Mouse (Mus musculus): ENCODE data around the gene Dis3l2. TPM values are rescaled to one million over a fixed set of nuclear protein-coding genes. Genes with fewer than 3 reads are reported as not detected.

Gene Dis3l2
- total RNA-seq, 2 experiments from 2014 or later, result 10.7 to 11.0 TPM

- DNase-seq (ENCODE audit: low spot score), result no peak
- intact Hi-C loops (cut with DNase I), result loop anchor here (1.0 to 5.0 kb wide), 5 partner anchors 70 to 428 kb away; no protein-coding TSS in a partner anchor
Measured at GRCm38 (mm10) chr1:87041814-87042438, 338.3 kb downstream of the Dis3l2 start.

- intact Hi-C loops (cut with DNase I), result no loop called here
- no peak for DNase-seq (ENCODE audit: low spot score)
Measured at GRCm38 (mm10) chr1:87050072-87050471, 346.5 kb downstream of the Dis3l2 start.

DNA sequence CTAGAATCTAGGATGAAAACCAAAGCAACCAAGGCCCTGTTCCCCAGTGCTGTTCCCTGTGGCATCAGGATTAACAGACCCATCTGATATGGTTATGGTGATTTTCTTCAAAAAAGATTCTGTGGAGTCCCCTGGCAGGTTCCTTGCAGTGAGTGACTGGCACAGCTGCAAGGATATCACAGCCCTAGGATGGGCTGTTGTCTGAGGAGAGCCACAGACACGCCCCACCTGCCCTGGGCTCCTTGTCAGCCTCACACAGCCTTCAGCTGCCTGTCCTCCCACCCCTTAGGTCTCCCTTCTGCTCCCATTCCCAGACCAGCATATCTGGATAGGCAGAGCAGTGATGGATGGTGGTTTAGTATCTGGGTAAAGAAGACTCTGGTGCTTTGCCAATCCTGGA lies 347.1 kb downstream of the Dis3l2 start:
- intact Hi-C loops (cut with DNase I), result no loop called here
- no peak for DNase-seq (ENCODE audit: low spot score)

GRCm38 (mm10) chr1:87051369-87051768 lies 347.8 kb downstream of the Dis3l2 start:
- intact Hi-C loops (cut with DNase I), result no loop called here
- no peak for DNase-seq (ENCODE audit: low spot score)

DNA sequence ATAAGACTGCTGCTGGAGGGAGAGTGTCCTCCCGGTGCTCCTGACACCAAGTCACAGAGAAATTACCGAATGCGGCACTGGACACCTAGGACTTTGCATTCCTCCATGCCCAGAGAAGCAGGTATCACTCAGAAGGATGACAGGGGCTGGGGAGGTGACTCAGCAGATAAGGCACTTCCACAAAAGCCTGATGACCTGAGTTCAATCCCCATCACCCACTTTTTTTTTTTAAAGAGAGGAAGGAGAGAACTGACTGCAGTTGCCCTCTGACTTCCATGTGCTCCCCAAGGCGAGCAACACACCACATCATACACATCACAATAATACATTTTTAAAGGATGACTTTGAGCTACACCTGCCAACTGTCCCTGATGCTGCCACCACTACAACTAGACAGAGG lies 353.5 kb downstream of the Dis3l2 start:
- intact Hi-C loops (cut with DNase I), result no loop called here
- DNase-seq (ENCODE audit: low spot score), result no peak

DNA sequence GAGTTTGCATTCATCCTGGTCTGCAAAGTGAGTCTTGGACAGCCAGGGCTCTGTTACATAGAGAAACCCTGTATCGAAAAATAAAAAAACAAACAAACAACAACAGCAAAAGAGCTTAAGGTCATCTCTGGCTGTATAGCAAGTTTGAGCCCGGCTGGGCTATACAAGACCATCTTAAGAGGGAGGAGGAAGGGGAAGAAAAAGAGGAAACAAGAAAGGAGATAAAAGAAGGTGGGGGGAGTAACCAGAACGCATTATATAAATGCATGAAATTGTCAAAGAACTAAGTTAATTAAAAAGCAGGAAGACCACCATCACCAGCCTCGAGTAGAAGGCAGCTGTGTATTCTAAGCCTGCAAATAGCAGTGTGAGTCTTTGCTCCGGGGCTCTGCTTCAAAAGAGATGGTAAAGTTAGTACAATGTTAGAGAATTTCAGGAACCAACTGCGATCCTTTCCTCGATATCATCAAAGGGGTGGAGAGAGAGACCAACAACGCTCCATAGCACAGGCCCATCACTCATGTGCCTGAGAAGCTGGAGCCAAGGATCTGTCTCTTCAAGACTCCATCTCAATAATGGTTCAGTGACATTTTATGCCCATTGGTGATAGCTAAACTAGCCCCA lies 355.5 kb downstream of the Dis3l2 start:
- intact Hi-C loops (cut with DNase I), result no loop called here
- DNase-seq (ENCODE audit: low spot score), result no peak

DNA sequence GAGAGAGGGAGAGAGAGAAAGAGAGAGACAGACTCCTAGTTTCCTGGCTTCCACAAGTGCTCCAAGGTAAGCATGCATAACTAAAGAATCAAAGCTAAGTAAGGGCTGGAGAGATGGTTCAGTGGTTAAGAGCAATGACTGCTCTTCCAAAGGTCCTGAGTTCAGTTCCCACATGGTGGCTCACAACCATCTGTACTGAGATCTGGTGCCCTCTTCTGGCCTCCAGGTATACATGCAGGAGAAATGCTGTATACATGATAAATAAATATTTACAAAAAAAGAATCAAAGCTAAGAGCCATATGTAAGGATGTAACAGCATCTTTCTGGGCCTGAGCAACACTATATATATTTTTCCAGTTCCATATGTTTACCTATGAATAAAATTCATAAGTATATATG lies 357.3 kb downstream of the Dis3l2 start:
- no peak for DNase-seq (ENCODE audit: low spot score)
- intact Hi-C loops (cut with DNase I), result no loop called here

GRCm38 (mm10) chr1:87070720-87071119 lies 367.1 kb downstream of the Dis3l2 start:
- no peak for DNase-seq (ENCODE audit: low spot score)
- intact Hi-C loops (cut with DNase I), result no loop called here

- intact Hi-C loops (cut with DNase I), result no loop called here
- no peak for DNase-seq (ENCODE audit: low spot score)
Measured at GRCm38 (mm10) chr1:87073776-87074175, 370.2 kb downstream of the Dis3l2 start.

DNA sequence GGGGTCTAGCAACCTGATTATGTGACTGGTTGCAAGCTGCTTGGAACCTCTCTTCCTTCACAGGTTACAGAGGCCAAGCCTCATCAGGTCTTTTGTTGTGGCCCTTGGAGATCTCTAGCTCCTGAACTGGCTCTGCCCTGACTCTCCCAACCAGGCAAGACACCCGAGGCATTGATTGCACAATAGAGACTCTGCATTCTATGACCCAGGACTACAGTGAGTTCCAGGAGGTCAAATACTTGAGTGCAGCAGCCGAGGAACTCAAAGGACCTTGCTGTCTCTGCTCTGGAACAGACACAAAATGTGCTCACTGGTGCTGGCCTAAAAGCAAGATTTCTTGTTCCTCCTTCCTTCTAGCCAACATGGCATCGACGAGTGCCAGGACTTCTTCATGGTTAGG lies 382.6 kb downstream of the Dis3l2 start:
- no peak for DNase-seq (ENCODE audit: low spot score)
- intact Hi-C loops (cut with DNase I), result no loop called here

- intact Hi-C loops (cut with DNase I), result no loop called here
- no peak for DNase-seq (ENCODE audit: low spot score)
Measured at GRCm38 (mm10) chr1:87086964-87087363, 383.4 kb downstream of the Dis3l2 start.

GRCm38 (mm10) chr1:87089251-87089650 lies 385.6 kb downstream of the Dis3l2 start:
- intact Hi-C loops (cut with DNase I), result no loop called here
- DNase-seq (ENCODE audit: low spot score), result no peak

- no peak for DNase-seq (ENCODE audit: low spot score)
- intact Hi-C loops (cut with DNase I), result no loop called here
Measured at GRCm38 (mm10) chr1:87089828-87090227, 386.2 kb downstream of the Dis3l2 start, which contains the start of gene Alppl2. Alppl2 (minus strand) TSS chr1:87089928.

GRCm38 (mm10) chr1:87095642-87096041 lies 392.0 kb downstream of the Dis3l2 start:
- intact Hi-C loops (cut with DNase I), result loop anchor here (2.0 kb wide), 1 partner anchor 91 kb away; no protein-coding TSS in a partner anchor
- no peak for DNase-seq (ENCODE audit: low spot score)

DNA sequence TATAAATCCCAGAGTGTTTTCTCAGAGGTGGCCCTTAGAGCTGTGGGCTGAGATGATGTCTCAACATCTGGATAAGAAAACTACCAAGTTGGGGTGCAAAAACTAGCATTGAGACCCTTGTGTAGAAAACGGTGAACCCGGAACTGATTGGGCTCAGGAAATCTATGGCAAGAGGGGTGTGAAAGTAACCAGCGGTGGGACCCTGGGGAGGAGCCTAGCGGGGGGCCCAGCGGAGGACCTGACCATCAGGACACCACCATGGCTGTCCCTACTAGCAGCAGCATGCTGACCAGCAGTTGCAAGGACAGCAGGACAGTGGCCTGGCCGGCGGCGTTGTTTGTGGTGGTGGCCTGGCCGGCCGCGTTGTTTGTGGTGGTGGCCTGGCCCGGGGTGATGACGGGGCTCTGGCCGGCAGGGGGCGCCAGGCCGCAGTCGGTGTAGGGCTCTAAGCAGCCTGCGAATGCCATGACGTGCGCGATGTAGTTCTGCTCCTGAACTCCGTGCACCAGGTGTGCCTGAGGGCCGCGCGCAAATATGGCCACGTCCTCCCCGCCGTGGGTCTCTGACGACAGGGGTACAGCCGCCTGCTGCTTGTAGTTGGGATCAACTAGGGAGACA lies 394.9 kb downstream of the Dis3l2 start:
- intact Hi-C loops (cut with DNase I), result no loop called here
- DNase-seq (ENCODE audit: low spot score), result peak; percentile 6

Other genes with a start within 250 kb of the Dis3l2 start
- gene Ptma, start 177.1 kb upstream of the Dis3l2 start, total RNA-seq (2021), result 100 to 1,000 TPM; 231 to 265 TPM
- gene Pde6d, start 121.2 kb upstream of the Dis3l2 start, total RNA-seq (2021), result 10 to 100 TPM; 43.5 to 45.6 TPM
- gene Cops7b, start 120.9 kb upstream of the Dis3l2 start, total RNA-seq (2021), result 10 to 100 TPM; 10.1 TPM
- under 1 TPM; 0.42 to 0.49 TPM for gene Nppc, start 33.2 kb upstream of the Dis3l2 start, total RNA-seq (2021)

Measured in heart, postnatal 25 days (tissue).